Mouse (Mus musculus) liver, embryonic 15.5 days (tissue): ENCODE measurements at regions not wholly inside any gene's neighbourhood (a gene's known extent, or its start where the extent isn't known, plus 50 kb on each side); places are given as distances from the start of the nearest gene placed in this dataset.

ENCODE experiments used
- ATAC-seq: fragments of 200-750 bp; cut with Nextera tagmentation; 2 replicates; pipeline ENCODE4 v1.8.0; 2017; ENCODE audit warnings: moderate number of reproducible peaks, mild to moderate bottlenecking, moderate library complexity; ENCODE audit not compliant: insufficient read depth
- H3K27ac ChIP-seq: fragments of 300-500 bp; sonication (generic); replicated peaks from 2 replicates; pipeline ENCODE4 v1.5.1; 2015; ENCODE audit warnings: mild to moderate bottlenecking, inconsistent platforms
- H3K27me3 ChIP-seq: fragments of 300-500 bp; sonication (generic); 2 replicates; pipeline ENCODE4 v1.6.1; 2015; ENCODE audit warnings: mild to moderate bottlenecking, inconsistent platforms
- H3K36me3 ChIP-seq: fragments of 300-500 bp; sonication (generic); replicated peaks from 2 replicates; pipeline ENCODE4 v1.6.1; 2015; ENCODE audit warnings: moderate library complexity, mild to moderate bottlenecking, inconsistent platforms
- H3K4me1 ChIP-seq: fragments of 300-500 bp; sonication (generic); replicated peaks from 2 replicates; pipeline ENCODE4 v1.6.1; 2015; ENCODE audit warnings: inconsistent platforms
- H3K4me2 ChIP-seq: fragments of 300-500 bp; sonication (generic); 2 replicates; pipeline ENCODE4 v1.6.1; 2015; ENCODE audit warnings: moderate library complexity, mild to moderate bottlenecking, inconsistent platforms
- H3K4me3 ChIP-seq: fragments of 300-500 bp; sonication (generic); replicated peaks from 2 replicates; pipeline ENCODE4 v1.5.1; 2015; ENCODE audit warnings: mild to moderate bottlenecking, inconsistent platforms
- H3K9ac ChIP-seq: fragments of 300-500 bp; sonication (generic); 2 replicates; pipeline ENCODE4 v1.6.1; 2015; ENCODE audit warnings: moderate library complexity, mild to moderate bottlenecking, inconsistent platforms
- H3K9me3 ChIP-seq: fragments of 300-500 bp; sonication (generic); replicated peaks from 2 replicates; pipeline ENCODE4 v1.6.1; 2016; ENCODE audit warnings: inconsistent platforms
- WGBS: fragments of 180-500 bp; shearing (Covaris S2); methylation state at CpG from one replicate; pipeline ENCODE4 v1.1.7; 2015; ENCODE audit warnings: mixed read lengths; ENCODE audit not compliant: insufficient replicate concordance; 5-methylcytosine and 5-hydroxymethylcytosine counted together

GRCm38 (mm10) chr9:101716326-101716725 is 145.3 kb upstream of the 9630041A04Rik start:
- no peak overlapping the region for H3K27ac ChIP-seq

GRCm38 (mm10) chr9:101714805-101715204 is 146.8 kb upstream of the 9630041A04Rik start:
- 57% methylated on average over 5 of the region's 5 CpGs for whole genome bisulfite sequencing
- Histone ChIP-seq H3K27ac (no peak overlapping the region), H3K27me3 (no peaks in the 10 kb centered on the region), H3K4me2 (no peak overlapping the region), H3K4me3 (no peak overlapping the region), H3K9me3 (no peaks in the 10 kb centered on the region), H3K36me3 (no peaks in the 10 kb centered on the region), H3K9ac (no peak overlapping the region), H3K4me1 (no peaks in the 10 kb centered on the region)
- ATAC-seq = no peak

More at GRCm38 (mm10) chr9:101716326-101716725, 145.3 kb upstream of the 9630041A04Rik start:
- Histone ChIP-seq H3K9me3 (0 out of 2 replicates have a peak, but pooled peaks cover 4% of the 10 kb centered on the region), H3K4me1 (no peaks in the 10 kb centered on the region), H3K9ac (no peak overlapping the region), H3K4me3 (no peak overlapping the region), H3K36me3 (no peaks in the 10 kb centered on the region), H3K4me2 (no peak overlapping the region), H3K27me3 (no peaks in the 10 kb centered on the region)
- ATAC-seq = no peak
- 40% methylated on average over 5 of the region's 5 CpGs for WGBS

- no peaks in the 10 kb centered on the region for H3K9me3 ChIP-seq
- no peaks in the 10 kb centered on the region for H3K27me3 ChIP-seq
- H3K9ac ChIP-seq = no peak overlapping the region
- ATAC-seq = no peak
- H3K27ac ChIP-seq = no peak overlapping the region
- 53% methylated on average over 8 of the region's 8 CpGs for WGBS
- H3K4me1 ChIP-seq = no peaks in the 10 kb centered on the region
- no peak overlapping the region for H3K4me3 ChIP-seq
- H3K36me3 ChIP-seq = no peaks in the 10 kb centered on the region
- H3K4me2 ChIP-seq = no peak overlapping the region
Measured at GRCm38 (mm10) chr9:101710611-101711071, 151.0 kb upstream of the 9630041A04Rik start.

GRCm38 (mm10) chr9:101700368-101700767 is 161.3 kb upstream of the 9630041A04Rik start:
- no peaks in the 10 kb centered on the region for H3K36me3 ChIP-seq
- no peak overlapping the region for H3K4me3 ChIP-seq
- WGBS = 62% methylated on average over 7 of the region's 7 CpGs
- no peak for ATAC-seq
- H3K4me2 ChIP-seq = no peak overlapping the region
- no peak overlapping the region for H3K27ac ChIP-seq
- H3K27me3 ChIP-seq = no peaks in the 10 kb centered on the region
- H3K4me1 ChIP-seq = no peaks in the 10 kb centered on the region
- H3K9me3 ChIP-seq = no peaks in the 10 kb centered on the region
- H3K9ac ChIP-seq = no peak overlapping the region

GRCm38 (mm10) chr9:101694054-101694453 is 167.6 kb upstream of the 9630041A04Rik start:
- ATAC-seq = no peak
- no peaks in the 10 kb centered on the region for H3K36me3 ChIP-seq
- no peak overlapping the region for H3K9ac ChIP-seq
- WGBS = 67% methylated on average over 5 of the region's 5 CpGs
- H3K4me1 ChIP-seq = no peaks in the 10 kb centered on the region
- no peak overlapping the region for H3K27ac ChIP-seq
- no peak overlapping the region for H3K4me3 ChIP-seq
- no peak overlapping the region for H3K4me2 ChIP-seq
- H3K27me3 ChIP-seq = peaks cover 6% of the 10 kb centered on the region
- no peaks in the 10 kb centered on the region for H3K9me3 ChIP-seq

GRCm38 (mm10) chr9:101691336-101691735 is 170.3 kb upstream of the 9630041A04Rik start:
- no peaks in the 10 kb centered on the region for H3K9me3 ChIP-seq
- WGBS = 67% methylated on average over 6 of the region's 6 CpGs
- no peak overlapping the region for H3K27ac ChIP-seq
- no peak overlapping the region for H3K9ac ChIP-seq
- no peak for ATAC-seq
- no peak overlapping the region for H3K4me2 ChIP-seq
- H3K4me1 ChIP-seq = no peaks in the 10 kb centered on the region
- H3K27me3 ChIP-seq = peaks cover 6% of the 10 kb centered on the region
- H3K4me3 ChIP-seq = no peak overlapping the region
- H3K36me3 ChIP-seq = no peaks in the 10 kb centered on the region

GRCm38 (mm10) chr9:101690916-101691315 is 170.7 kb upstream of the 9630041A04Rik start:
- Histone ChIP-seq H3K9me3 (no peaks in the 10 kb centered on the region), H3K9ac (no peak overlapping the region), H3K4me2 (no peak overlapping the region), H3K4me1 (no peaks in the 10 kb centered on the region), H3K27me3 (peaks cover 6% of the 10 kb centered on the region), H3K4me3 (no peak overlapping the region), H3K27ac (no peak overlapping the region), H3K36me3 (no peaks in the 10 kb centered on the region)
- 55% methylated on average over 7 of the region's 7 CpGs for WGBS
- ATAC-seq = no peak

GRCm38 (mm10) chr9:101690402-101690861 is 171.2 kb upstream of the 9630041A04Rik start:
- no peak for ATAC-seq
- Histone ChIP-seq H3K9ac (no peak overlapping the region), H3K4me2 (no peak overlapping the region), H3K9me3 (no peaks in the 10 kb centered on the region), H3K27me3 (peaks cover 6% of the 10 kb centered on the region), H3K27ac (no peak overlapping the region), H3K36me3 (no peaks in the 10 kb centered on the region), H3K4me1 (no peaks in the 10 kb centered on the region), H3K4me3 (no peak overlapping the region)
- WGBS = 26% methylated on average over 12 of the region's 12 CpGs

- no peak overlapping the region for H3K9ac ChIP-seq
- 12% methylated on average over 11 of the region's 11 CpGs for WGBS
- no peak overlapping the region for H3K27ac ChIP-seq
- no peak for ATAC-seq
- no peaks in the 10 kb centered on the region for H3K4me1 ChIP-seq
- no peaks in the 10 kb centered on the region for H3K36me3 ChIP-seq
- peaks cover 6% of the 10 kb centered on the region for H3K27me3 ChIP-seq
- H3K4me2 ChIP-seq = no peak overlapping the region
- H3K4me3 ChIP-seq = no peak overlapping the region
- no peaks in the 10 kb centered on the region for H3K9me3 ChIP-seq
Measured at GRCm38 (mm10) chr9:101689532-101690401, 171.9 kb upstream of the 9630041A04Rik start.

GRCm38 (mm10) chr9:101687226-101687625 is 174.4 kb upstream of the 9630041A04Rik start:
- Histone ChIP-seq H3K4me1 (no peaks in the 10 kb centered on the region), H3K36me3 (no peaks in the 10 kb centered on the region), H3K4me2 (no peak overlapping the region), H3K4me3 (no peak overlapping the region), H3K9ac (no peak overlapping the region), H3K27ac (no peak overlapping the region), H3K27me3 (peaks cover 6% of the 10 kb centered on the region), H3K9me3 (no peaks in the 10 kb centered on the region)
- 57% methylated on average over 6 of the region's 6 CpGs for WGBS
- no peak for ATAC-seq

GRCm38 (mm10) chr9:101677563-101677962 is 184.1 kb upstream of the 9630041A04Rik start:
- Histone ChIP-seq H3K36me3 (no peaks in the 10 kb centered on the region), H3K4me1 (no peaks in the 10 kb centered on the region), H3K4me3 (no peak overlapping the region), H3K27ac (no peak overlapping the region), H3K4me2 (no peak overlapping the region), H3K27me3 (no peaks in the 10 kb centered on the region), H3K9me3 (no peaks in the 10 kb centered on the region), H3K9ac (no peak overlapping the region)
- ATAC-seq = no peak
- 61% methylated on average over 2 of the region's 2 CpGs for WGBS
